In the genomic region with DNA sequence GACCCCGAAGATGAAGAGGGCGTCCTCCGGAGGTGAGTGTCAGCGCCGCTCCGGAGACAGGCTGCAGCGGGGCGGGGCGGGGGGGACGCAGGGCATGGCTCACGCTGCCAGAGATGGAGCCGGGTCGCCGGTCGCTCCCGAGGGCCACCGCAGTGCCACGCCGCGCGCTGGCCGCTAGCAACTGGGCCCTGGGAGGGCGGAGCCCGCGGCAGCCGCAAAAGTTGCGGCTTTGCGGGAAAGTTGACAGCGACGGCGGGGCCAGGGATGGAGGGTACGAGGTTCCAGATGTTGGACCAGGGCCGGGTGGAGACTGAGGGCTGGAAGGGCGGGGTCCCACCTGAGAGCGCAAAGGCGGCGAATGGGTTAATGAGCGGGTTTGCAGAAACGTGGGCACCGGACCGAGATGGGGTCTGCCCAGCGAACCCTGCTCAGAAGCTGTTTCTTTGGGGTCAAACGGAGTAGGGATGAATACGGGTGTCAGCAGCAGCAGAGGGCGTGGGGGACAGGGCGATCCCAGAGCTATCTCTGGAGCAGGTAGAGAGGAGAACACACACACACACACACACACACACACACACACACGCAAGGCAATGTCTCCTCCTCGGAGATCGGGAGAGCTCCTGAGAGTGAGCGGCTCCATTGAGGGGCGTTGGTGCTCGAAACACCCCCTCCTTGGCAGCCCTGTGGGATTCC, we compare ENCODE assay signal across 9 mouse cellular contexts. TPM values are rescaled to one million over a fixed set of nuclear protein-coding genes. Genes with fewer than 3 reads are reported as not detected.
A peak's percentile ranks its signal among the peaks of the same experiment; 100 is the strongest.
DNase-seq lines count a peak whose midpoint lies in the region; ATAC-seq and TF ChIP-seq lines count a peak whose summit lies in the region.
"Had no signal": no experiment of that assay in that cellular context is flagged by ENCODE, and none has a peak within 500 bp of the region (broad histone marks: within the 10 kb centered on the region; RNA-seq: fewer than 3 reads in every experiment).

No protein-coding gene starts in this region.

- no peaks in the 10 kb centered on the region for H3K36me3 ChIP-seq in heart, embryonic 14.5 days (ENCODE audit: control insufficient read depth, insufficient read depth, low read length)
- H3K36me3 ChIP-seq in ES-Bruce4 (ENCODE audit: control insufficient read depth, insufficient read depth, low read length, poor library complexity, severe bottlenecking), result no peaks in the 10 kb centered on the region
- no peaks in the 10 kb centered on the region for H3K36me3 ChIP-seq in embryonic facial prominence, embryonic 13.5 days
- H3K36me3 ChIP-seq in intestine, postnatal 0 days (ENCODE audit: control insufficient read depth, insufficient read depth), result no peaks in the 10 kb centered on the region
- no peaks in the 10 kb centered on the region for H3K36me3 ChIP-seq in neural tube, embryonic 14.5 days (ENCODE audit: control insufficient read depth, insufficient read depth, low read length)

- no peak for DNase-seq in heart, adult 8-10 months (ENCODE audit: low spot score)
- no peak for DNase-seq in layer of hippocampus, adult 18-20 months (ENCODE audit: low spot score in 2 of 2)
- DNase-seq in thymus, postnatal 25 days, result no peak

- no peak for TF ChIP-seq CTCF in ES-Bruce4 (IDR thresholded peaks at IDR 0.05; ENCODE audit: low read depth, low read length)
- 0 out of 2 replicates have a peak, but pooled peaks have one; percentile 2 for TF ChIP-seq CTCF in intestine, postnatal 0 days (IDR thresholded peaks at IDR 0.05; ENCODE audit: low read depth)

- H3K4me3 ChIP-seq in heart, embryonic 14.5 days (ENCODE audit: control insufficient read depth in 1 of 2, insufficient read depth in 1 of 2, low read depth in 1 of 2, low read length in 2 of 2), result peak overlapping the region; percentile 62 to 71
- peak overlapping the region; percentile 79 for H3K4me3 ChIP-seq in ES-Bruce4 (ENCODE audit: low read depth, low read length)
- H3K4me3 ChIP-seq in embryonic facial prominence, embryonic 13.5 days, result peak overlapping the region; percentile 71
- H3K4me3 ChIP-seq in intestine, postnatal 0 days (ENCODE audit: low read depth, low read length), result peak overlapping the region; percentile 64
- H3K4me3 ChIP-seq in neural tube, embryonic 14.5 days (ENCODE audit: low read depth, low read length), result peak overlapping the region; percentile 82

- peaks cover 7 to 15% of the 10 kb centered on the region in 2 experiments; a peak in 3 of 4 replicates for H3K4me1 ChIP-seq in heart, embryonic 14.5 days (ENCODE audit: control insufficient read depth in 2 of 2, insufficient read depth in 2 of 2, low read length in 2 of 2)
- no peaks in the 10 kb centered on the region for H3K4me1 ChIP-seq in ES-Bruce4 (ENCODE audit: control insufficient read depth, insufficient read depth, low read length)
- H3K4me1 ChIP-seq in embryonic facial prominence, embryonic 13.5 days, result peaks cover 28% of the 10 kb centered on the region
- H3K4me1 ChIP-seq in intestine, postnatal 0 days (replicated peaks; ENCODE audit: control insufficient read depth, insufficient read depth, low read length), result no peaks in the 10 kb centered on the region
- H3K4me1 ChIP-seq in neural tube, embryonic 14.5 days (ENCODE audit: control insufficient read depth, insufficient read depth, low read length), result peaks cover 25% of the 10 kb centered on the region

- H3K9ac ChIP-seq in heart, embryonic 14.5 days (ENCODE audit: low read length), result peak overlapping the region; percentile 70
- peak overlapping the region; percentile 81 for H3K9ac ChIP-seq in ES-Bruce4 (ENCODE audit: low read depth, poor library complexity, severe bottlenecking)
- peak overlapping the region; percentile 79 for H3K9ac ChIP-seq in embryonic facial prominence, embryonic 13.5 days
- peak overlapping the region; percentile 32 for H3K9ac ChIP-seq in intestine, postnatal 0 days (ENCODE audit: low read depth, low read length)
- peak overlapping the region; percentile 93 for H3K9ac ChIP-seq in neural tube, embryonic 14.5 days (replicated peaks; ENCODE audit: low read depth, low read length)

- peak overlapping the region; percentile 98 for H3K4me2 ChIP-seq in heart, embryonic 14.5 days (ENCODE audit: low read length)
- peak overlapping the region; percentile 97 for H3K4me2 ChIP-seq in embryonic facial prominence, embryonic 13.5 days
- H3K4me2 ChIP-seq in intestine, postnatal 0 days (replicated peaks; ENCODE audit: low read depth), result peak overlapping the region; percentile 99
- H3K4me2 ChIP-seq in neural tube, embryonic 14.5 days (ENCODE audit: low read depth, low read length), result peak overlapping the region; percentile 84

- no peak for TF ChIP-seq POLR2A in ES-Bruce4 (IDR thresholded peaks at IDR 0.05; ENCODE audit: insufficient read depth, low read length)

- TF ChIP-seq EP300 in ES-Bruce4 (IDR thresholded peaks at IDR 0.05; ENCODE audit: insufficient read depth, low read depth, low read length), result no peak

- 3% methylated on average over 48 of the region's 52 CpGs for WGBS in heart, embryonic 14.5 days
- WGBS in embryonic facial prominence, embryonic 13.5 days, result 2% methylated on average over 50 of the region's 52 CpGs
- WGBS in intestine, postnatal 0 days, result 5% methylated on average over 50 of the region's 52 CpGs
- WGBS in neural tube, embryonic 14.5 days, result 1% methylated on average over 49 of the region's 52 CpGs

- ATAC-seq in heart, embryonic 14.5 days (ENCODE audit: insufficient number of reproducible peaks, insufficient read depth, low FRiP score, low read depth), result no peak
- ATAC-seq in embryonic facial prominence, embryonic 13.5 days (ENCODE audit: insufficient number of reproducible peaks, insufficient read depth, low FRiP score, low TSS enrichment, low read depth), result no peak
- peak; percentile 20; the same call in 1 of the 2 replicates for ATAC-seq in intestine, postnatal 0 days
- peak; percentile 28 for ATAC-seq in neural tube, embryonic 14.5 days (ENCODE audit: low read depth)

- H3K27me3 ChIP-seq in heart, embryonic 14.5 days (ENCODE audit: control insufficient read depth, insufficient read depth, low read length), result peaks cover 38% of the 10 kb centered on the region
- peaks cover 7% of the 10 kb centered on the region for H3K27me3 ChIP-seq in ES-Bruce4 (ENCODE audit: control insufficient read depth, insufficient read depth, low read length, poor library complexity, severe bottlenecking)
- H3K27me3 ChIP-seq in embryonic facial prominence, embryonic 13.5 days, result peaks cover 54% of the 10 kb centered on the region
- H3K27me3 ChIP-seq in intestine, postnatal 0 days (replicated peaks; ENCODE audit: control insufficient read depth, insufficient read depth, low read length), result peaks cover 12% of the 10 kb centered on the region
- H3K27me3 ChIP-seq in neural tube, embryonic 14.5 days (ENCODE audit: control insufficient read depth, insufficient read depth, low read length), result peaks cover 10% of the 10 kb centered on the region; the same call in 1 of the 2 replicates

- H3K27ac ChIP-seq in heart, embryonic 14.5 days (replicated peaks in 1 of 2; ENCODE audit: control insufficient read depth in 1 of 2, insufficient read depth in 1 of 2, low read depth in 2 of 2, low read length in 2 of 2), result no peak overlapping the region
- H3K27ac ChIP-seq in ES-Bruce4 (ENCODE audit: insufficient read depth, low read length), result no peak overlapping the region
- no peak overlapping the region for H3K27ac ChIP-seq in embryonic facial prominence, embryonic 13.5 days
- 0 out of 2 replicates have a peak overlapping the region, but pooled peaks have one; percentile 41 for H3K27ac ChIP-seq in intestine, postnatal 0 days (ENCODE audit: low read depth, low read length)
- H3K27ac ChIP-seq in neural tube, embryonic 14.5 days (ENCODE audit: low read depth, low read length), result peak overlapping the region; percentile 81
- H3K27ac ChIP-seq: macrophage had no signal

- no peaks in the 10 kb centered on the region for H3K9me3 ChIP-seq in heart, embryonic 14.5 days (ENCODE audit: control insufficient read depth, low read length)
- H3K9me3 ChIP-seq in ES-Bruce4 (replicated peaks; ENCODE audit: control insufficient read depth, insufficient read depth, low read length, poor library complexity, severe bottlenecking), result no peaks in the 10 kb centered on the region
- no peaks in the 10 kb centered on the region for H3K9me3 ChIP-seq in embryonic facial prominence, embryonic 13.5 days
- H3K9me3 ChIP-seq in intestine, postnatal 0 days (ENCODE audit: control insufficient read depth), result no peaks in the 10 kb centered on the region
- no peaks in the 10 kb centered on the region for H3K9me3 ChIP-seq in neural tube, embryonic 14.5 days (ENCODE audit: control insufficient read depth, low read length)

RNA-seq across cellular contexts. Expression of a gene that starts 0.6 kb away (rescaled TPM):
- 0.43 and 1.00 TPM in 2 replicates for polyA plus RNA-seq in heart, embryonic 14.5 days (2014; fragmentation: Nextera tagmentation; extraction: Ambion mirVana)
- total RNA-seq in heart, adult 8-10 months (2022), result 1 to 10 TPM; 2.8 to 4.7 (median 3.8) TPM
- 2.2 TPM in 2 replicates for polyA plus RNA-seq in ES-Bruce4 (2011; ENCODE audit: insufficient read depth, insufficient read length, low read depth, missing spikeins)
- 5.6 and 6.3 TPM in 2 replicates for polyA plus RNA-seq in embryonic facial prominence, embryonic 13.5 days (2015; fragmentation: Nextera tagmentation; extraction: Ambion mirVana)
- 1.6 and 1.9 TPM in 2 replicates for polyA plus RNA-seq in intestine, postnatal 0 days (2015; fragmentation: Nextera tagmentation; extraction: Ambion mirVana)
- polyA plus RNA-seq in neural tube, embryonic 14.5 days (2014; fragmentation: Nextera tagmentation; extraction: Ambion mirVana), result 27.4 and 36.4 TPM in 2 replicates
- total RNA-seq in layer of hippocampus, adult 18-20 months (2021), result 100 to 1,000 TPM; 108 to 117 TPM
- polyA plus RNA-seq: macrophage had no signal

RNA-seq across cellular contexts. Expression of a gene that starts 38.0 kb away (rescaled TPM):
- polyA plus RNA-seq in heart, embryonic 14.5 days (2014; fragmentation: Nextera tagmentation; extraction: Ambion mirVana), result 6.9 and 7.4 TPM in 2 replicates
- total RNA-seq in heart, adult 8-10 months (2022), result 10 to 100 TPM; 12.9 to 36.7 (median 16.9) TPM
- polyA plus RNA-seq in ES-Bruce4 (2011; ENCODE audit: insufficient read depth, insufficient read length, low read depth, missing spikeins), result 8.7 and 9.2 TPM in 2 replicates
- polyA plus RNA-seq in embryonic facial prominence, embryonic 13.5 days (2015; fragmentation: Nextera tagmentation; extraction: Ambion mirVana), result 8.2 and 10.5 TPM in 2 replicates
- polyA plus RNA-seq in intestine, postnatal 0 days (2015; fragmentation: Nextera tagmentation; extraction: Ambion mirVana), result 23.2 and 40.9 TPM in 2 replicates
- 2.2 and 2.5 TPM in 2 replicates for polyA plus RNA-seq in neural tube, embryonic 14.5 days (2014; fragmentation: Nextera tagmentation; extraction: Ambion mirVana)
- 10 to 100 TPM; 41.1 to 45.8 TPM for total RNA-seq in layer of hippocampus, adult 18-20 months (2021)

Comparison
In these comparisons a context has a peak if more than half of its experiments do, and no peak if none do; other contexts are left out.
1. ATAC-seq: peak in intestine, postnatal 0 days (single experiment) and neural tube, embryonic 14.5 days (single experiment); none in heart, embryonic 14.5 days (single experiment) and embryonic facial prominence, embryonic 13.5 days (single experiment).
2. H3K27ac ChIP-seq: peak in intestine, postnatal 0 days (single experiment) and neural tube, embryonic 14.5 days (single experiment); none in heart, embryonic 14.5 days (0 of 2), ES-Bruce4 (single experiment) and embryonic facial prominence, embryonic 13.5 days (single experiment).
3. H3K9ac ChIP-seq: peak in every context shown above with its lines; median percentile 93 in neural tube, embryonic 14.5 days; 81 in ES-Bruce4; 79 in embryonic facial prominence, embryonic 13.5 days; 70 in heart, embryonic 14.5 days; 32 in intestine, postnatal 0 days.
4. Peak in every context shown above with its lines, with median percentiles within 50 percentile points of each other: H3K4me2 ChIP-seq and H3K4me3 ChIP-seq.